Mouse (Mus musculus) midbrain, embryonic 14.5 days (tissue): ENCODE measurements around the gene Adgb. TPM values are rescaled to one million over a fixed set of nuclear protein-coding genes. Genes with fewer than 3 reads are reported as not detected.

Experiments used
- ATAC-seq: fragments of 200-750 bp; cut with Nextera tagmentation; 2 replicates; pipeline ENCODE4 v1.8.0; 2017; ENCODE audit warnings: moderate number of reproducible peaks, moderate library complexity; ENCODE audit not compliant: low FRiP score, low TSS enrichment
- DNase-seq: peaks from one replicate; pipeline ENCODE4 v3.0.0-alpha.2; 2015
- H3K27ac ChIP-seq: fragments of 300-500 bp; sonication (generic); replicated peaks from 2 replicates; pipeline ENCODE4 v1.5.1; 2014; ENCODE audit warnings: mild to moderate bottlenecking, low read depth, low read length, moderate library complexity
- H3K27me3 ChIP-seq: fragments of 300-500 bp; sonication (generic); 2 replicates; pipeline ENCODE4 v1.6.1; 2014; ENCODE audit warnings: low read length, control low read depth, mixed read lengths; ENCODE audit not compliant: control insufficient read depth, insufficient read depth
- H3K36me3 ChIP-seq: fragments of 300-500 bp; sonication (generic); 2 replicates; pipeline ENCODE4 v1.6.1; 2014; ENCODE audit warnings: low read length, control low read depth; ENCODE audit not compliant: control insufficient read depth, insufficient read depth
- H3K4me1 ChIP-seq: fragments of 300-500 bp; sonication (generic); 2 replicates; pipeline ENCODE4 v1.6.1; 2014; ENCODE audit warnings: mild to moderate bottlenecking, antibody characterized with exemption, low read length, control low read depth; ENCODE audit not compliant: control insufficient read depth, insufficient read depth
- H3K4me2 ChIP-seq: fragments of 300-500 bp; sonication (generic); 2 replicates; pipeline ENCODE4 v1.6.1; 2014; ENCODE audit warnings: mild to moderate bottlenecking, low read length, moderate library complexity
- H3K4me3 ChIP-seq: fragments of 300-500 bp; sonication (generic); replicated peaks from 2 replicates; pipeline ENCODE4 v1.5.1; 2014; ENCODE audit warnings: low read depth, low read length
- H3K9ac ChIP-seq: fragments of 300-500 bp; sonication (generic); replicated peaks from 2 replicates; pipeline ENCODE4 v1.6.1; 2014; ENCODE audit warnings: mild to moderate bottlenecking, low read length, moderate library complexity
- H3K9me3 ChIP-seq: fragments of 300-500 bp; sonication (generic); 2 replicates; pipeline ENCODE4 v1.6.1; 2016; ENCODE audit warnings: low read length, control low read depth, mixed read lengths; ENCODE audit not compliant: control insufficient read depth
- WGBS: fragments of 180-500 bp; shearing (Covaris S2); extraction: QIAGEN DNeasy Blood & Tissue Kit; methylation state at CpG from one replicate; pipeline ENCODE4 v1.1.7; 2014; 5-methylcytosine and 5-hydroxymethylcytosine counted together
- polyA plus RNA-seq: library from polyadenylated mRNA; unstranded; fragments of >200 nt; fragmentation: Nextera tagmentation; extraction: Ambion mirVana; gene quantifications from 2 replicates; pipeline ENCODE4 v1.2.1, GENCODE M21; 2014

Gene Adgb
- polyA plus RNA-seq, 1 experiment from 2014 or later = 0.36 TPM

DNA sequence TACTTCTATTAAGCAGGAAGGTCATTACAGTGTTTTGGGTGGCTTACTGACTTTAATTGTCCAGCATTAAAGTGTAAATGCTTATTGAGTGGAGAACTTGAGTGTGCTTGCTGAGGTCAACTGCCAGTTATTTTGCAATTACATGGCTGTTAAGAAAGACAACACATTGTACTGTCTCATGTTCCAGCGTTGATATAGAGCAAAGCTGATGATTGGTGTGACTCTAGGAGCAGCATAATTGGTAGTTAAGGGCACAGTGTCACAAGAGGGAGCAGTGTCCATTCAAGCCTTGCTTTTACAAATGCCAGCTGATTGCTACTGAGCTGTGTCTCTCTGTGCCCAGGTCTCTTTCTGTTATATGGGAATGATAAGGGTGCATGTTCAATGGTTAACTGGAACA, 97.5 kb downstream of the Adgb start:
- Histone ChIP-seq H3K9ac (no peak overlapping the region), H3K9me3 (no peaks in the 10 kb centered on the region), H3K4me1 (no peaks in the 10 kb centered on the region), H3K4me3 (no peak overlapping the region), H3K27ac (no peak overlapping the region), H3K4me2 (no peak overlapping the region), H3K27me3 (no peaks in the 10 kb centered on the region), H3K36me3 (no peaks in the 10 kb centered on the region)
- no peak for DNase-seq
- ATAC-seq = no peak
- WGBS = 65% methylated on average over 1 of the region's 1 CpGs

DNA sequence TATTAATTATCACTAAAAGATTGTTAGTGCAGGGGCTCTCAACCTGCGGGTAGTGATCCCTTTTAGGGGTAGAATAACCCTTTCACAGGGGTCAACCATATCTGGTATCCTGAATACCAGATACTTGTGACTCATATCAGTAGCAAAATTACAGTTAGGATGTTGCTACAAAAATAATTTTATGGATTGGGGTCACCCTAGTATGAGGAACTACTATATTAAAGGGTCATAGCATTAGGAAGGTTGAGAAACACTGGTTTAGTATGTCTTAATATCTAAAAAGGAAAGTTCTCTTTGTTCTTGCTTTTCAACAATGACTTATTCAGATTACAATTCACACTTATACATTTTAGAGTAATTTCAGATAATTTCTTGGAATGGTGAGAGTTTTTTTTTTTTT, 108.1 kb downstream of the Adgb start:
- no peaks in the 10 kb centered on the region for H3K36me3 ChIP-seq
- DNase-seq (no peak), ATAC-seq (no peak)
- H3K9ac ChIP-seq = no peak overlapping the region
- 82% methylated on average over 1 of the region's 1 CpGs for WGBS
- no peaks in the 10 kb centered on the region for H3K9me3 ChIP-seq
- no peak overlapping the region for H3K4me2 ChIP-seq
- no peak overlapping the region for H3K4me3 ChIP-seq
- H3K27ac ChIP-seq = no peak overlapping the region
- H3K27me3 ChIP-seq = no peaks in the 10 kb centered on the region
- no peaks in the 10 kb centered on the region for H3K4me1 ChIP-seq

DNA sequence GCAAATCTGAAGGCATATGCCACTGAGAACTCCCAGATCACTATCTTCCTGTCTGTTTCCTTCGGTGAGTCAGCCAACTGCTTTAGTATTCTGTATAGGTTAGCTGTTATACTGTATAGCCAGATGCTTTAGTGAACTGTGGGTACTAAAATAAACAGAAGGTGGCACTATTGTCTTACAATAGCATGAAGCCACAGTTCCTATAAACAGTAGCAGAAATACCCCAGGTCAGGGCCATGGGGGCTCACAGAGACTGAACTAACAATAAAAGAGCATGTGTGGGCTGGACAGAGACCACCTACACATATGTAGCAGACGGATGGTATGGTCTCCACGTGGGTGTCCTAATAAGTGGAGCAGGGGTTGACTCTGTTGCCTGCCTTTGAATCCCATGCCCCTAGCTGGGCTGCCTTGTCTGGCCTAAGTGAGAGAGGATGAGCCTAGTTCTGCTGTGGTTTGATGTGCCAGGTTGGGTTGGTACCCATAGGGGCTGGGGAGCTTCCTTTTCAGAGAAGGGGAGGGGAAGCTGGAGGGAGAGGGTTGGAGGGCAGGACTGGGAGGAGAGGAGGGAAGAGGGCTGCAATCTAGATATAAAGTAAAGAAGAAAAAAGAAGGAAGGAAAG, 116.4 kb downstream of the Adgb start:
- Histone ChIP-seq H3K4me2 (no peak overlapping the region), H3K9ac (no peak overlapping the region), H3K36me3 (no peaks in the 10 kb centered on the region), H3K4me1 (no peaks in the 10 kb centered on the region), H3K27me3 (no peaks in the 10 kb centered on the region), H3K27ac (no peak overlapping the region), H3K9me3 (no peaks in the 10 kb centered on the region), H3K4me3 (no peak overlapping the region)
- DNase-seq (peak; percentile 80), ATAC-seq (peak; percentile 71; the same call in 1 of the 2 replicates)
- WGBS = 17% methylated on average over 3 of the region's 3 CpGs

DNA sequence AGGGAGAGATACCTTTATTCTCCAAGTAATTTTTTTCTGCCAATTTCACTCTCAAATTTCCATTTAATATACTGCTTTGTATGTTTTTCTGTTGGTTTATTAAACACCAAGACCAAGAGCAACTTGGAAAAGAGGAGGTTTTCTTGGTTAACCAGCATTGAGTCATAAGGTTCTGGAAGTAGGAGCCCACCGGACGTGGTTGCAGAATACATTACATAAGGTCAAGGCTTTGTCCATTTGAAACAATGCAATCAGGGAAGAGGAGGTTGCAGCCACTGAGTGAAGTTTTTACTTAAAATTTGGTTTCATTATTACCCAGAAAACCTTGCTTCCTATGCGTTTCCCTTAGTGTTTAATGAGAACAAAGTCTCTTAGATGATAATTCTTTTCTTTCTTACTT, 119.9 kb downstream of the Adgb start:
- no peak overlapping the region for H3K4me2 ChIP-seq
- ATAC-seq (no peak), DNase-seq (no peak)
- H3K36me3 ChIP-seq = no peaks in the 10 kb centered on the region
- H3K9me3 ChIP-seq = no peaks in the 10 kb centered on the region
- H3K4me1 ChIP-seq = no peaks in the 10 kb centered on the region
- no peak overlapping the region for H3K9ac ChIP-seq
- WGBS = 91% methylated on average over 3 of the region's 3 CpGs
- no peak overlapping the region for H3K27ac ChIP-seq
- no peaks in the 10 kb centered on the region for H3K27me3 ChIP-seq
- no peak overlapping the region for H3K4me3 ChIP-seq

DNA sequence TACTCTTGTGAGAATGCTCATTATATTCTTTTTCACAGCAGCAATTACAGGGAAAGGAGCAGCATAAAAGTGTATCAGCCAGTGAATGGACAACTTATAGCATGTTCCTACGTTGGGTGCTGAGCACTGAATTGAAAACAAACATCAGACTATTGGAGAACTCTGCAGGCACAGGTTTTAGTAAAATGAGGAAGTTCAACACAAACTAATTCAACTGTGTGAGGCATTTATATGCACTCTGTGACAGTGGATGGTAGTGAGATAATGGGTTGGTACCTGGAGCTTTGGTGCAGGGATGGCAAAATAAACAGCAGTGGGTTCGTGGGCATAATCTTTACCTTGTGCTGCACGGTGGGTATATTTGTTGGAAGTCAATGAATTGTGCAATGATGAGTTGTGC, 121.6 kb downstream of the Adgb start:
- Histone ChIP-seq H3K4me2 (no peak overlapping the region), H3K4me3 (no peak overlapping the region), H3K9ac (no peak overlapping the region), H3K27me3 (no peaks in the 10 kb centered on the region), H3K9me3 (no peaks in the 10 kb centered on the region), H3K36me3 (no peaks in the 10 kb centered on the region), H3K27ac (no peak overlapping the region), H3K4me1 (no peaks in the 10 kb centered on the region)
- no peak for DNase-seq
- ATAC-seq = no peak
- WGBS = 88% methylated on average over 3 of the region's 3 CpGs

DNA sequence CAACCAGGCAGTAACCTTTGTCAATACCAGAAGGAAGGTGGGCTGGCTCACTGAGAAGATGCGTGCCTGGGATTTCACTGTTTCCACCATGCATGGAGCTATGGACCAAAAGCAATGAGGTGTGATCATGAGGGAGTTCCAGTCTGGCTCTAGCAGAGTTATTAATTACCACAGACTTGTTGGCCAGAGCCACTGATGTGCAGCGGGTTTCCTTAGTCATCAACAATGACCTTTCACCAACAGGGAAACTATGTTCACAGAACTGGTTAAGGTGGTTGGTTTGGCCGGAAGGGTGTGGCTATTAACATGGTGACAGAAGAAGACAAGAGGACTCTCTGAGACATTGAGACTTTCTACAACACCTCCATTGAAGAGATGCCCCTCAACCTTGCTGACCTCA, 128.2 kb downstream of the Adgb start:
- Histone ChIP-seq H3K9me3 (no peaks in the 10 kb centered on the region), H3K36me3 (no peaks in the 10 kb centered on the region), H3K27me3 (no peaks in the 10 kb centered on the region), H3K4me2 (no peak overlapping the region), H3K27ac (no peak overlapping the region), H3K4me1 (no peaks in the 10 kb centered on the region), H3K4me3 (no peak overlapping the region), H3K9ac (no peak overlapping the region)
- 97% methylated on average over 3 of the region's 3 CpGs for WGBS
- no peak for ATAC-seq
- no peak for DNase-seq

DNA sequence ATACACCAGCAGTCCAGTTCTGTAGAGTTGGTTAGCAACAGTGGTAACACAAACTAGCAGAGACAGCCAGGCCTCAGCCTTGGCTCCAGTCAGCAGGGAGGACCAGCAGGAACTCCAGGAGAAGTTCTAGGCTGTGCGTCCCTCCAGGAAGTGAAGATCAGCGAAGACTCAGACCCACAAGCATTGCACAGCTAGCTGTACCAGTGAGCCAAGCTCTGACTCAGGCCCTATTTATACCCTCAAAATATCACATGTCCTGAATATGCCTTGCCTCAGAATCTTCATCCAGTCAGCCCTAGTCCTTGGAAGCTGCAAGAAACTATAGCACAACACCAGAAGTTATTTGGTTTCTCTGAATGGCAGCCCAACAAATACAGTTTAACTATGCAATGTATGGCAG, 146.6 kb downstream of the Adgb start:
- Histone ChIP-seq H3K4me2 (no peak overlapping the region), H3K4me3 (no peak overlapping the region), H3K27ac (no peak overlapping the region), H3K36me3 (no peaks in the 10 kb centered on the region), H3K27me3 (no peaks in the 10 kb centered on the region), H3K9ac (no peak overlapping the region), H3K4me1 (no peaks in the 10 kb centered on the region), H3K9me3 (no peaks in the 10 kb centered on the region)
- 97% methylated on average over 2 of the region's 2 CpGs for WGBS
- ATAC-seq (no peak), DNase-seq (no peak)

DNA sequence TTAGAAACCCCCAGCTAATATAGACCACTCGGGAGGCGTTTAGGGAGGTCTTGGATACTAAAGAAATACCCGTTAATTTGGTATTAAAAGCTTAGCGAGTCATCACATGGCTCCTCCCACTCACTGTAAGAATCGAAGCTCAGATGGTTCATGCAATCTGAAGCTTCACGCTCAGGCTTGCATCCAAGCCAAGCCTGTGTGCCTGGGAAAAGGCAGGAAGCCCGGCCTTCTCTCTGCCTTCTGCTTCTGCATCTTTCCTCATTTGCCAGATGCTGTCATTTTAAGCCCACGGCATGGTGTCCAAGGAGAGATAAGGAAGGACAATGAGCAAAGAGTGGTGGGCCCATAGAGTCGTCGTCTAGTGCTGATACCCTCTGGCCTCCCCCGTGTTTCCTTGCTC, 149.2 kb downstream of the Adgb start:
- Histone ChIP-seq H3K9me3 (no peaks in the 10 kb centered on the region), H3K36me3 (no peaks in the 10 kb centered on the region), H3K4me1 (no peaks in the 10 kb centered on the region), H3K27me3 (peaks cover 3% of the 10 kb centered on the region; the same call in 1 of the 2 replicates), H3K4me2 (no peak overlapping the region), H3K27ac (no peak overlapping the region), H3K9ac (no peak overlapping the region), H3K4me3 (no peak overlapping the region)
- ATAC-seq (no peak), DNase-seq (no peak)
- WGBS = 84% methylated on average over 11 of the region's 11 CpGs

DNA sequence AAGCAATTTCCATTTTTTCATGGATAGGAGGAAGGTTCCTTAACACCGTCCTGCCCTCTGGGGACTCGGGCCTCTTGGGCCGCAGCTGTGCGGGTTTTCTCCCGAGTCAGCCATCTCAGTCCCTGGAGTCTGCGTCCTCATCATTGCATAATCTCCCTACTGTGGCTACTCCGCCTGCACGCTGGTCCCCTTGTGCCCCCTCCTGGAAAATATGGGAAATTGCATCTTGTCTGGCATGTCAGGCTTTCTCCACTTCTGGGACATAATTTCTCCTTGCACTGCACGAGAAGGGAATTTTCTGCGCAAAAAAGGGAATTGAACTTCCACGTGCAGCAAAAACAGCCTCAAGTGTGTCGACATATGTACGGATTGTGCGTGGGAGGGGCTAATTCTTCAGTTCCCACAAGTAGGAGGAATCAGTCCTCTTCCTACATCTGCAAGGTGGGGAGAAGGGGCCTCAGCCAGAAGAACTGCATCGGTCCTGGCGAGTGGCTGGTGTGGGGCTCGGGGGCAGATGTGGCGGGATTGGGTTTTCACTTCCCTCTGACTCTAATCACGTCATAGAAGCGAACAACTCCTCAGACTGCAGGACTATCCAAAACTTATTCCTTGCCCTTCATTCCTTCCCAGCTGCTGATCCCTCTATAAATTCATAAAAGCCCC, 150.9 kb downstream of the Adgb start:
- no peaks in the 10 kb centered on the region for H3K4me1 ChIP-seq
- no peak overlapping the region; the same call in 1 of the 2 replicates for H3K4me3 ChIP-seq
- DNase-seq = peak; percentile 88
- H3K27ac ChIP-seq = no peak overlapping the region
- 0 out of 2 replicates have a peak overlapping the region, but pooled peaks have one; percentile 20 for H3K9ac ChIP-seq
- H3K4me2 ChIP-seq = peak overlapping the region; percentile 52
- no peaks in the 10 kb centered on the region for H3K36me3 ChIP-seq
- peak; percentile 93 for ATAC-seq
- 13% methylated on average over 20 of the region's 20 CpGs for WGBS
- H3K9me3 ChIP-seq = no peaks in the 10 kb centered on the region
- peaks cover 3% of the 10 kb centered on the region; the same call in 1 of the 2 replicates for H3K27me3 ChIP-seq
